Mouse (Mus musculus) cerebellum, adult (tissue): ENCODE data around the gene Scn8a.

Source experiments
- ATAC-seq: cut with Nextera tagmentation; 2 replicates; pipeline ENCODE4 v1.9.2; 2017; ENCODE audit warnings: mild to moderate bottlenecking, moderate library complexity, mixed read lengths; ENCODE audit not compliant: insufficient number of reproducible peaks, low FRiP score, low TSS enrichment

Gene Scn8a

DNA sequence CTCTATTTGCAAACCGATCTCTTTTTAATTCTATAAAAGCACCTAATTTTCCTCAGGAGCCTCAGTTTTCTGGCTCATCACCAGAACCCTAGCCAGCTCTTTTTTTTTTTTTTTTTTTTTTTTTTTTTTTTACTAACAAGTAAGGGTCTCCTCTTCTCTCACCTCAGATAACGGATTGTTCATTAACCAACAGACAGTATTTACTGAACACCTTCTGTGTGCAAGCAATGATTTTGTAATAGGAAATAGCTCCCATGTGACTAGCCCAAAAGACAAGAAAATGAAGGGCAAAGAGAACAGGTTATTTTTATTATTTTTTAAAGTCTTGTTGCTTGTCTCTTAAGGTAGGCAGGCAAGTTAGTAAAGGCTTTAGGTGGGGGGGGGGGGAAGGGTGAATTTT lies 82.6 kb downstream of the Scn8a start:
- ATAC-seq, result no peak

DNA sequence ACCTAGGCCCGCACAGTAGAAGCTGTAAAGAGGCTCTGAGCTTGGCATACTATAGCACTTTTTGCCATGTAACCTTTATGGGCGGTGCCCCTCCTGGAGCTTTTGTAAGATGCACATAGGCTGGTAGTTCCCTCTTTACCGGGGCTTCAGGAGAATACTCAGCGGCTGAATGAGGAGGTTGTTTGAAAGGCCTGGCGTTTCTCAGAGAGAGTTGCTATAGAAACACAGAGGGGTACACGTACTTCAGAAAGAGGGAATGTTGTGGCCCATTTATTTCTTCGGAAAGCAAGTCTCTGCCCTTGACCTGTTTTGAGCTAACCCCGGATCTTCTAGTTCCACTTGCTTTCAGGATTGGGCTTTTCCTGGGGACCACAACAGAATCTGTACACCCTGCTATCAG lies 83.2 kb downstream of the Scn8a start:
- ATAC-seq, result no peak

DNA sequence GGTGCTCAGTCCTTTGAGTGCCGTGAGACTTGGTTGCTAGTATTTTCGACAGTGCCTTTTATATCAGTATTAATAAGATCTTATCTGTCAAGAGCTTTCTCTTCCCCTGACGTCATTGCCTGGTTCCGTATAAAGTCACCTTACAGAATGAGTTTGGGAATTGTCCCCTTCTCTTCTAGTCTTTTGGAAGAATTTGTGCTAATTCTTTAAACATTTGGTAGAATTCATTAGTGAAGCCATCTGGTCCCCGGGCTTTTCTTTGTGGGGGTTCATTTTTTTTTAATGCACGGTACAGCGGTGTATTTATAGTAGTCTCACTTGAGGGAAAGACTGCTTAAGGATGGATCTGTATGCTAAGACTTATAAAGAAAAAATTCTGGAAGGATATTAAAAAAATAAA lies 84.3 kb downstream of the Scn8a start:
- no peak for ATAC-seq

DNA sequence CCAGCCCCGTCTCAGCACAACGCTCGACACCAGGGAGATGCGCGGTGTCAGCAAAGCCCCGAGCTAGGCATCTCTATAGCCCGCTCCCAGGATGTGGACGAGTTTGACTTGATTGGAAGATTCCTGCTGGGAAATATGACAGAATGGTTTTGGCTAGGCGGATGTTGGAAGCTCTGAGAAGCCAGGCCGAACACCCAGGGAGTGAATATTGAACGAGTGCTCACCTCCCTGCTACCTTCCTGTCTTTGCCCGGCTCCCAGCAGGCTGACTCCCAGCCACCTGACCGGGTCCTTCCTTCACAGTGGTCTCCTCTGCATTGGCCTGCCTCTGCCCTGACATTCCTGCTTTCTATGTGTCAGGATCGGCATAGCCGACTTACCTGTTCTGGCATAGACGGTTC lies 85.1 kb downstream of the Scn8a start:
- peak; percentile 29; the same call in 1 of the 2 replicates for ATAC-seq

DNA sequence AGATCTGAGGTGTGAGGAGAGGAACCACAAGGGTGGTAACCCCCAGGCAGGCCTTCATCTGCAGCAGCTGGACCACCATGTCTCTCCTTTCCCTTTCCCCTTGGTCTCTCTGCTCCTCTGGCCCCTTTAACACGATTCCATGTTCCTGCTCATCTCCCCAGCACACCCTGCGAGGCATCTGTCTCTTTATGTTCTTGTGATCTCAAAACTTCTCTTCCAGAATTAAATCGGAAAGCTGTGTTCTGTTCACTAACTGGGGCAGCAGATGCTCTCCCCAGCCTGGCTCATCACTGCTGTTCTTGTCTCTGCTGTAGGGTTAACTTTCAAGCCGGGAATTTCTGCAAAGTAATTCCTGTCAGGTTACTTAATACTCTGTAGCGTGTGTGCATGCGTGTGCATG lies 91.3 kb downstream of the Scn8a start:
- ATAC-seq, result no peak; the same call in 1 of the 2 replicates

DNA sequence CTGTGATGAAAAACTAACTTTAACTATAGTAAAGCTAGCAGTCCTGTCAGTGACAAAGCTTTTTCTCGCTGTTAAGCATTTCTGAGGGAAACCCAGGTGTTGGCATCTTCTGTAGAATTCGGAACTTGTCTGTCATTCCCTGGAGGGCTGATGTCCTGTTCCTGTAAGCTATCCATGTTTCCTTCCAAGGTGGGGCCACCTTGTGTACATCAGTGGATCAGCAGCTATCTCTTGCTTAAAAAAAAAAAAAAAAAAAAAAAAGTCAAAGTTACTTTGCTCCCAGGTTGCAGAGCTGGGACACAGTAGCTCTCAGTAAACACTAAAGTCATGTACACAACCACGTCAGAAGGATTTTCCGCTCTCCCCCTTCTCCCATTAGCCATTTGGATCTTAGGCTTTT lies 91.9 kb downstream of the Scn8a start:
- no peak for ATAC-seq

DNA sequence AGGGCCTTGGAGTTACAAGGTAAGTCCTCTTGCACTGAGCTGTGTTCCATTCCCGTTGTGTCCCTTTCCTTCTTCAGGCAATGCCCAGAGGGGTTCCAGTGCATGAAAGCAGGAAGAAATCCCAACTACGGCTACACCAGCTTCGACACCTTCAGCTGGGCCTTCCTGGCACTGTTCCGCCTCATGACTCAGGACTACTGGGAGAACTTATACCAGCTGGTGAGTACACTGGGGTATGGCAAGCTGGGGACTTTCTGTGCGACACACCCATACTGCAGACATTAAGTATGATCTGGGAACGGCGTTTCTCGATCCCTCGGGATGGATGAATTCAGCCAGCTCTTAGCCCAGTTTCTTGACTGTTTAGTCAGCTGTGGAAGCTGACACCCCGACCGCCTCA lies 101.8 kb downstream of the Scn8a start:
- no peak for ATAC-seq

DNA sequence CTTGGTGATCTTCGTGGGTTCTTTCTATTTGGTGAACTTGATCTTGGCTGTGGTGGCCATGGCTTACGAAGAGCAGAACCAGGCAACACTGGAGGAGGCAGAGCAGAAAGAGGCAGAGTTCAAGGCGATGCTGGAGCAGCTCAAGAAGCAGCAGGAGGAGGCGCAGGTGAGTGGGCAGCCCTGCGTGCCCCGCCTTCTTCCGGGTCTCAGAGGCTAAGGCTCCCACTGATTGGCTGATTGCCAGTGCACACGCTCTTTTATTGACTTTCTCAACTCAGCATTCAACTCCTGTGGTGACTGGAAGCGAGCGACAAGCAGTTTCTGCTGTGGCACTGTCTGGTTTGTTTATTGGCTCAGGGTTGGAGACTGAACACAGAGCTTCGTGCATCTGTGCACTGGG lies 103.1 kb downstream of the Scn8a start:
- ATAC-seq, result no peak

DNA sequence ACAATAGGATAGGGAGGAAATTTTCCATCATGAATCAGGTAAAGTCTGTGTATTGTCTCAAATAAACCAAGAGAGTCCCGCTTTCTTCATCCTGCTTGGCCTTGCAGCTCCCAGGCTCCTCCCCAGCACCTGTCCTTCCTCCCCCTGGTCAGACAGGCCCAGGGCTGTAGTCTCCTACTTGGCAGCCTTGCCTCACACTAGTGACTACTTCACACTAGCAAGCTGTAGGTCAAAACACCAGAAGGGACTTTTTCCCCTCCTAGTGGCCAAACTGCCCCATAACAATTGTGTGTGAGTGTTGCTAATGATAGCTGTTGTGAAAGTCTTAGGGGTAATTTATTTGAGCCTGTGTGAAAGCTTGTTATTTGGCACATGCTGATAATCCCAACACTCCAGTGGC lies 105.0 kb downstream of the Scn8a start:
- ATAC-seq, result peak; percentile 49; the same call in 1 of the 2 replicates

DNA sequence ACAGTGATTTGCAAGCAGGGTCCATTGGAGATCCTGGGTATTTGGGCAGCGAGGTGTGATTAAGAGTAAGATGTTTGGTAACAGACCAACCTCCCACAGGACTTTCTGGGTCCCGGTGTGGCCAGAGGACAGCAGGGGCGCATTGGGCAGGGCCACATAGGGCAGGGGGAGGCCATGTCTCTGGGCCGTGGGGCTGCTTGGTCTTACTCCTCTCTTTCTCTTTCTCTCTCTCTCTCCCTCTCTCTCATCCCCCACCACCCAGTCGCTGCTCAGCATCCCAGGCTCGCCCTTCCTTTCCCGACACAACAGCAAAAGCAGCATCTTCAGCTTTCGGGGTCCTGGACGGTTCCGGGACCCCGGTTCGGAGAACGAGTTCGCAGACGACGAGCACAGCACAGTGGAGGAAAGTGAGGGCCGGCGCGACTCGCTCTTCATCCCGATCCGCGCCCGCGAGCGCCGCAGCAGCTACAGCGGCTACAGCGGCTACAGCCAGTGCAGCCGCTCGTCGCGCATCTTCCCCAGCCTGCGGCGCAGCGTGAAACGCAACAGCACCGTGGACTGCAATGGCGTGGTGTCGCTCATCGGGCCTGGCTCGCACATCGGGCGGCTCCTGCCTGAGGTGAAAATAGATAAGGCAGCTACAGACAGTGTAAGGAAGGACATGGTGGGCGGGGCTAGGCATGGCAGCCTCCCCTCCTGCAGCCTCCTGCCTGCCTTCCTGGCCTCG lies 113.9 kb downstream of the Scn8a start:
- ATAC-seq, result 0 out of 2 replicates have a peak, but pooled peaks have one; percentile 45

DNA sequence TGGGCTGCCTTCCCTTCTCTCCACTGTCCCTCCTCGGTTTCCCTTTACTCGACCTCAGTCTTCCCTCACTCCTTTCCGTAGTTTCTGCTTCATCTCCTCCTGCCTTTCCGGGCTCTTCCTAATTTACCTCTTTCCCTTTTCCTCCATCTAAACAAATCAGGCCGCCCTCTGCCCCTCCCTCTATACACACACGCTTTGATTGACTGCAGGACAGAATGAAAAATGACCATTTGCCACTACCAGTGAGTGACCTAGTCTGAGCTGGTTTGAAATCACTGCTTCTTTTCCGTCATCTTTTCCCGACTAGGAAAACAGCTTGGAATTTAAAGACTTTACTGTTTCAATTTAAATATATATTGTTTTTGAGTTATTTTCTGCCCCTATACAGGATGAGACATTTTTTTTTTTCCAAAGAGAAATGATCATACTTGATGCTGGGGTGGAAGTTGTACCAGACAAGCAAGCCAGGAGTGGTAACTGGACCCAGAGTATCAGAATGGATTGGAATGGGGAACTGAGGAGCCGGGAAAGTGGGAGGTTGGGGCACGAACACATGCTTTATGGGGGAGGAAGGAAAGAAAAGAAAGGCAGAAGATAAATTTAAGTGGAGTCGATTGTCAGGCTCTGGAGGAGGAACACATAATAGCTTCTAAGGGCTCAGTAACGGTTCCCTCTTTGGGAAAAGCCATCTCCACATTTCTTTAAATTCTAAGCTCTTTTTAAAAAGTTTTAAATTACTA lies 114.7 kb downstream of the Scn8a start:
- no peak for ATAC-seq

DNA sequence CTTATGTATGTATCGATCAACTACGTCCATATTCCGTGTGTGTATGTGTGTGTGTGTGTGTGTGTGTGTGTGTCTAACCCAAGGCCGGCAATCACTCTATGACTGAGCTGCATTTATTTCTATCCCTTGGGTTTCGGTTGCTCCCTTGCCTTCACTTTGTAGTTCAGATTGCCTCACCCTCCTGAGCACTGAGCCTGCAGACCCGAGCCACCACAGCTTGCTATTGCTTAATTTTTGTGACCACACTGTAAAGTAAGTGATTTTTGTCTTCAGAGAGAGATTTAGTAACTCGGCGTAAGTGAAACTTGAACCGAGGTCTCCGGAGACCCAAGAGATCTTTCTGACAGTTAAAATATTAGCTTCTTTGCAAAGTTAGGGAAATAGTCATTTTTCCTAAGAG lies 116.8 kb downstream of the Scn8a start:
- no peak for ATAC-seq

DNA sequence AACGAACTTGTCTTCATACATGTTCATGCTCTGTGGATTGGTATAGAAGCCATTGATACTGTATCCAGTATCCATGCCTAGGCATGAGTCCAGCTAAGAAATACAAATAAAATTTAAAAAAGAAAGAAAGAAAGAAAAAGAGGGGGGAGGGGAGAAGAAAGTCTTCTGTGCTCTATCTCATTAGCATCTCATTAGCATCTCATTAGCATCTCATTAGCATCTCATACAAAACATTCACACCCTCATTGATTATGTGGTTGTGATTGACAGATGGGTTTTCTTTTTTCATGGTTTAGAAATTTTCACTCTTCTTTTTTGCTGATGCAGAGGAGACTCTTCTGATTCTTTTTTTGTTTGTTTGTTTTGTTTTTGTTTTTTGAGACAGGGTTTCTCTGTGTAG lies 117.4 kb downstream of the Scn8a start:
- ATAC-seq, result no peak

DNA sequence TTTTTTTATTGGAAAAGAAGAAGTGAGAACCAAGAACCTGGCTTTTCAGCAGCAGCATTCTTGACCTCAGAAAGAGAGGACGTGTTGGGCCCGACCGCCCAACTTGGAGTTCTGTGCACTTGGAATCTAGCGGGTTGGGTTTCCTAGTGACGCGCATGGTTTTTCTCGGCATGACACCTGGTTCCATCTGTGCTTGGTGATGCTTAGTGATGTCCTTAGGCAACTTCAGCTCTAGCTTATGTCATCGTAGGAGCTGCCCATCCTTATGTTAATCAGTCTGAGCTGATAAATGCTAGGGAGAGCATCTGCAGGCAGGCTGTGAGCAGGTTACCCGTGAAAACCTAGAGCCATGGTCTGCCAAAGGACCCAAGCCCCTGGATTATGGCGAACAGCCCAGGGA lies 120.6 kb downstream of the Scn8a start:
- ATAC-seq, result no peak

DNA sequence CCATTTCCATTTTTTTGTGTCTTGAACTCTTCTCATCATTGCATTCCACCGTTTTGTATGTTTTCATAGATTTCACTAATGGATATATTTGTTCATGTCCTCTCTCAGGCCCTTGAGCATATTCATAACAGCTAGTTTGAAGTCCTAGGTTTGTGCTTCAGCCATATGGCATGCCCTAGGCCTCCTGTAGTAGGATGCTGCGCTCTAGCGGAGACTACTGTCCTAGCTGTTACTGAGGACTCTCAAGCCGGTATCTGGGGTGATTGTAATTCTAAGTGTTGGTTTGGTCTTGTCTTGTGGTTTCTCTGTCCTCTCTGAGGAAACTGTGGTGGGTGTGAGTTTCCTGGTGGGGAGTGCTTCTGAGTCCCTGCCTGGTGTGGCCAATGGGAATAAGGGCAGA lies 127.4 kb downstream of the Scn8a start:
- ATAC-seq, result peak; percentile 80; the same call in 1 of the 2 replicates

DNA sequence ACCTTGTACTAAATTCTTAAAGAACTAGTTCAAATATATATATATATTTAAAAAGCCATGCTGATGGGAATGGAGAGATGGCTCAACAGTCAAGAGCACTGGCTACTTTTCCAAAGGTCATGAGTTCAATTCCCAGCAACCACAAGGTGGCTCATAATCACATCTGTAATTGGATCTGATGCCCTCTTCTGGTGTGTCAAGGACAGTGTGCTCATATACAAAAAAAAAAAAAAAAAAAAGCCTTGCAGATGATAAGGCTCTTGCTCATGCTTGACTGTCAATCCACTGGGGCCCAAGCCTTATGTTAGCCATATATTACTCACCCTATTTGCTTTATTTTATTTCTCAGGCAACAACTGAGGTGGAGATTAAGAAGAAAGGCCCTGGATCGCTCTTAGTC lies 132.0 kb downstream of the Scn8a start:
- no peak for ATAC-seq

DNA sequence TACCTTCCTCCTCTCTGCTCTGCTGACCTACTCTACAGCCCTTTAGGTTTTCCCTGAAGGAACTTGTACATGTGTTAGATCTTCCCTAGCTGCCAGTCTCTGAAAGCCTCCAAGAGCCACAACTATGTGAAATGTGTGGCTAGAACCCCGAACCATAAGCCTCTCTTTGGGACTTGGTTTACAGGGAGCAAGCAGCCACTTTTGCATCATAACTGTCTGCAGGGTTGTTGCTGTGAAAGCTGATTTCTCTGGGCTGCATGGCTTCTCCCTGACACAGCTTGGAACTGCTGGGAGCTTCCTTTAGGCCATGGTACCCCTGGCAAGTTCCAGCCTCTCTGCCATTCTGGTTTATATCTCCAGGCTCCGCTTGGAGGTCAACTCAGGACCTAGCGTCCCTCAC lies 132.8 kb downstream of the Scn8a start:
- ATAC-seq, result no peak

DNA sequence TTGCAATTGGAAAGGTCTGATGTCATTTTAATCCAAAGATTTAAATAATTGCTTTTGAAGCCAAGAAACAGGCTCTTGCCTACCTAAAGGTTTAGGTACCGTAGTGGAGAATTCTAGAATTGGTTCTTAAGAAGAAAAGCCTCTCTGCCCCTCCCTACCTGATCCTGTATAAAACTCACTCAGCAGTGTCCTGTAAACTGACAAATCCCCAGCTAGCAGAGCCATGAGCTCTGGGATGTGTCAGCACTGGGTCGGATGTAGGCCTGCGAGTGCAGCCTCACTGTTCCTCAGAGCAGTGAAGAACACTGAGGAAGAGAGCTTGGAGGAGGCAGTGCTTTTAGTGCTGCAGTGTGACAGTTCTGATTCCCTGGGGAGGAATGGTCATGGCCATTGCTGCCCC lies 134.9 kb downstream of the Scn8a start:
- ATAC-seq, result no peak

DNA sequence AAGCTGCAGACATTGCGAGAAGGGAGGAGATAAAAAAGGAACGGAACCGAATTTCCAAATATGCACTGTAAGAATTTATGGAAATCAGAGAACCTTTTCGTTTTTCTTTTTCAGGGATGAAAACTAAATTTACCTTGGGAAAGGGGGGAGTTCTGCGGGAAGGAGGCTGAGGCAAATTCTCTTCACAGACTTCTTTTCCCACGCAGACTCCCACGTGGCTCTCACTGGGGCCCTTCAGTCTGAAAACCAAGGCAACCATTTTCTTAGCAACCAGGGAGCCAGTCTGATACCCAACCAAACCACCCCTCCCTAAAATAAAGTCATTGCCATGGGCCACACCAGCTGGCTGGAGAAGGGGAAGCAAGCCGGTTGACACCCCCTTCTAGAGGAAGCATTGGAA lies 136.1 kb downstream of the Scn8a start:
- no peak for ATAC-seq

DNA sequence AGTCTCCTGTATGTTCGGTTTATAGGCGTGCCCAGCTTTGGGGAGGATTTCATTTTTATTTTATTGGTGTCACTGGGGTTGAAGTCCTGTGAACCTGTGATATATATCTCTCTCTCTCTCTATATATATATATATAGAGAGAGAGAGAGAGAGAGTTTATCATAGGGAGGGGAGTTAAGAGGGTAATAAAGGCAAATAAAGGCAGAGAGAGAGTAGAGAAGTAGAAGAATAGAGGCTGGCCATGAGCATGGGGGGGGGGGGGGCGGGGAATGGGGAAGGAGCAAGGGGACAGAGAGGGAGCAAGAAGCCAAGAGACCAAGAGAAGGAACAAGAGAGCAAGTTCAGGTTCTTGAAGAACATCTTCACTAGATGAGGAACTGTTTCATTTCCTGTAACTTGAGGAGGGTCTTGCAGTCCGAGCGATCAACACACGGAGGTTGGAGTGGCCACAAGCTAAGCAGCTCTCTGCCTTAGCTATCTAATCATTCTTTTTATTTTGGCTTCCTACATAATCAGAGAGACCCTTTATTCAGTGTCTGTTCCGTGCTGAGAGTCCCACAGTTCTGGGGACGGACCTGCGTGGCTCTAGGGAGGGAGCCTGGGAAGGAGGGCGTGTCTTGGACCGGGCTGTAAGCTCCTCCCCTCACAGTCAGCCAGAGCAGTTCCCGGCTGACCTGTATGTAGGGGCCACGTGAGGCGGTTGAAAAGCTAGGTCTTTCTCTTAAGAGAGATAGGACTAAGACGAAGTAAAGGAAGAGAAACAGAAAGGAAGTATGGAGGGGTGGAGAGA lies 136.8 kb downstream of the Scn8a start:
- ATAC-seq, result no peak

DNA sequence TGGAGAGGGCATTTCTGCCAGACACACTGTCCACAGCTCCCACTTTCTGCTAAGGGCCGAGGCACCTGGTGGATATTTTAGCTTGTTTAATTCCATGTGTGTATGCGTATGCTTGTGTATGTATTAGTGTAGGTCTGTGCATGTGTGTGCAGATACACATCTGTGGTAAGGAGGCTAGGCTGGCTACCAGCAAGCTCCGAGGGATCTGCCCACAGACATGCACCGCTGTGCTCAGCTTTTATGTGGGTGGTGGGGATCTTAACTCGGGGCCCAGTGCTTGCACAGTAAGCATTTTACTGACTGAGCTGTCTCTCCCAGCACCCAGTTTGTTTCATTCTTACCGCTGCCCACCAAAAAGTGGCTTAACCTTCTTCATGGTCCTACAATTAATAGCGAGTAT lies 137.6 kb downstream of the Scn8a start:
- ATAC-seq, result no peak
